Mouse (Mus musculus): ENCODE results near the gene Atxn7.
A peak's percentile ranks its signal among the peaks of the same experiment; 100 is the strongest.
"Not testable (repeated sequence)": the region's sequence is repeated elsewhere in the genome, so short reads cannot be mapped to it uniquely, and the experiment has no call there.

Atxn7 gene

GRCm38 (mm10) chr14:13988397-13988796 lies 27.2 kb downstream of the Atxn7 start:
- no peak for DNase-seq (ENCODE audit: low spot score)

DNA sequence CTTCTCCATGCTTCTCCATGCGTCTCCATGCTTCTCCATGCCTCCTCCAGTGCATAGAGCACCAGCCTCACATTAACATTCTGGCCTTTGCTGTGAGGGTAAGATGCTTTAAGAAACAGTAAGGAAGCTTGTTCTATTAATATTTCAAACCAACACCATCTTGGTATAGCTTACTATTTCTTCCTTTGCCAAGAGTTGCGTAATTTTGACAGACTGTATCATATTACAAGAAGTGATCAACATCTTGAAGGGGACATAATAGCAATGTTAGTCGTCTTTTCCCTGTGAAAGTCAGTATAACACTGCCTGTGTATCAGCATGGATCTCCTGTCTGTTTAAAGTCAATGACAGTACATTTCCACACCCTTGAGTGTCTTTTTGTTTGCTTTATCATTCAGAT lies 29.5 kb downstream of the Atxn7 start:
- DNase-seq (ENCODE audit: low spot score) = no peak

GRCm38 (mm10) chr14:13995206-13996097 lies 34.2 kb downstream of the Atxn7 start:
- DNase-seq (ENCODE audit: low spot score) = peak; percentile 49

GRCm38 (mm10) chr14:14002771-14003170 lies 41.5 kb downstream of the Atxn7 start:
- DNase-seq (ENCODE audit: low spot score) = no peak

DNA sequence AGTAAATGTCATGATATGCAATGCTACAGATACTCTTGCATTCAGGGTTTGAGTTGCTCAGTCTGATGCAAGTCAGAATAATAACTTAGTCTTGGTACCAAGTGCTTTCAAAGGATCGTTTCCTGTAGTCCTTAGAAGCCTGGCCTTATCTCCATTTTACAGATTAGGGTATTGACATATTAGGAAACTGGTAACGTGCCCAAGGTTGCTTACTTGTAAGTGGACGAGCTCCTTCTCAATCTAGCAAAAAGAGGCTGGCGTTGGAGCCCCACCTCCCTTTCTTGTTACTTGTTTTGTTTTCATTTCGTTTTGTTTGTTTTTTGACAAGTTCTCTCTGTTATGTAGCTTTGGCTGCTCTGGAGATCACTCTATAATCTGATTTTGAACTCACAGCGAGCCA lies 48.5 kb downstream of the Atxn7 start:
- no peak for DNase-seq (ENCODE audit: low spot score)

- DNase-seq (ENCODE audit: low spot score) = peak; percentile 86
These were observed 51.4 kb downstream of the Atxn7 start for GRCm38 (mm10) chr14:14012383-14013251.

- DNase-seq (ENCODE audit: low spot score) = peak; percentile 73
These were observed 52.0 kb downstream of the Atxn7 start for GRCm38 (mm10) chr14:14013252-14013711.

DNA sequence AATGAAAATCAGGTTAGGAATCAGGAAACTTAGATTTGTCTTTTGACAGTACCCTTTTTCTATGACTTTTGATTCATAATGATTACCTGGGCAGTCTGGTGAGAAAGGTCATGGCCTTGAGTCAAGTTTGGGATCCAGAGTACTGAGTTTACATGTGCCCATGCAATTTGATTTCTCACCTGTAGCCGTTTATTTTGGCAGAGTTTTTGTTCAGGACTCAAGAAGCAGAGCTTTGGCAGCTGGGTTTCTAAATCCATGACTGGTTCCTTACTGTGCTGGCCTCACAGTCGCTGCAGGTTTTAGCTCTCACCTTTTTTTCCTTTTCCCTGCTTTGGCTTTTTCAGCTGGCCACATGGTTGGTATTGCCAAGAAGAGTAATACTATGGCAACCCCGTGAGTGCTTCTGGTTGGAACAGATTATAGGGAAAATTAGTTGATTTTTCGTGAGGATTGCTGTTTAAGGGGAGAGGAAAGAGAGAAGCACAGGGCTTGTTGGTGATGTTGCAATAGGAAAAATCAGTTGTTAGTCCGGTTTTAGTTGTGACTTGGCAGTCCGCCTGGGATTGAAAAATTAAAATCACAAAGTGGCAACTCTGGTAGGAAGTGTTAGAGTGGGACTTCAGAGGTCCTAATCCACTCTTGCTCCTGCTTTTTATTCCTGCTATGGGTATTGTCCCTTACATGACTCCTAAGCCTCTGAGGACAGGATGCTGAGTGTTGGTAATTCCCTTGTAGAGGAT lies 53.6 kb downstream of the Atxn7 start:
- DNase-seq (ENCODE audit: low spot score) = no peak

- no peak for DNase-seq (ENCODE audit: low spot score)
These were observed 58.1 kb downstream of the Atxn7 start for GRCm38 (mm10) chr14:14019155-14019894.

DNA sequence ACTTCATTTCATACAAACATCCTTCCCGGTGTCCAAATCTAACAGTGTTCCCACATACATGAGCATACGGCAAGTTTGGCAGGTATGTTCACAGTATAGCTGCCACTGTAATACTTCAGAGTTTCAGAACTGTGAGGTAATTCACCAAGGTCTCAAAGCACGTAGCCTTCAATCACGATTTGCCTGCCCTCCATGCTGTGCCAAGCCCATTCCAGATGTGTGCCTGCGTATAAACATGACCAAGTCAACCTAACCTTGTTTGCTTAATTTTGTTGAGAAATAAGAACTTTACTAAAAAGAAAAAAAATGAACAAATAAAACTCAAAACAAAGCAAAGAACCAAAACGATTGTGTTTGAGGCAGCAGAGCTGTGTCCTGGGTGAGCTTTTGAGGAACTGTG lies 60.0 kb downstream of the Atxn7 start:
- DNase-seq (ENCODE audit: low spot score) = no peak

- DNase-seq (ENCODE audit: low spot score) = no peak
These were observed 64.6 kb downstream of the Atxn7 start for GRCm38 (mm10) chr14:14025870-14026269.

DNA sequence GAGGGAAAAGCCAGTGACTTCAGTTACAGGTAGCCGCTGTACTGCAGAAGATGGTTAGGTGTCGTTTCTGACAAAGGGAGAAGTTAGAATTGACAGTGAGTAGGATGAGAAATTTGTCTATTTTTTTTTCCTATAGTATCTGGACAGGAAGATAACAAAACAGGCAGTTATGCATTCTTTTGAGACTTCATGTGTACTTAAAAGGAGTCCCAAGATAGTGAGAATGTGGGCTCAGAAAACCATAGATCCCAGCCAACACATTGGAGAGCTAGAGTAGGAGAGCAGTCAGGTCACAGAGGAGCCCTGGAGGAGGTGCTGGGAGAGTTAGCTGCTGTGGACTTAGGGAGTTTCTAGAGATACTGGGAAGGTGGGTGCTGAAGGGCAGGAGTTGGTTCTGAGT lies 69.4 kb downstream of the Atxn7 start:
- DNase-seq (ENCODE audit: low spot score) = no peak

GRCm38 (mm10) chr14:14032842-14033241 lies 71.6 kb downstream of the Atxn7 start:
- DNase-seq (ENCODE audit: low spot score) = no peak

- no peak for DNase-seq (ENCODE audit: low spot score)
These were observed 75.1 kb downstream of the Atxn7 start for GRCm38 (mm10) chr14:14036352-14036751.

DNA sequence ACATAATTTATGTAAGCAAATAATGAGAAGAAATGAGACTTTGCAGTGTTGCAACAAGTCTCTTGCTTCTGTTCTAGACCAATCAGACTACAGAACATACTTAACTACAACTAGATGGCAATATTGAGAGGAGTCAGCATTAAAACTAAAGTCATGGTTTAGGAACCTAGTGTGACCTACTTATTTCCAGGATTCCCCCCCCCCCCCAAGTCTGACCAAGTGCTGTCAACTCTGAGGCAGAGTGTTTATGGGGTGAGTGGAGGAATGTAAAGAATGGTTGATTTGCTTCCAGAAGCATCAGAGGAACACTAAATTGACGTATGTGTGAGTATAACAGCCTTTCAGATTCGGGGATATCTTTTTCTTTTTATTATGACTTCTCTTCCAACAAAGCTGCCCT lies 77.0 kb downstream of the Atxn7 start:
- DNase-seq (ENCODE audit: low spot score) = no peak

- DNase-seq (ENCODE audit: low spot score) = no peak
These were observed 81.1 kb downstream of the Atxn7 start for GRCm38 (mm10) chr14:14042336-14042735.

DNA sequence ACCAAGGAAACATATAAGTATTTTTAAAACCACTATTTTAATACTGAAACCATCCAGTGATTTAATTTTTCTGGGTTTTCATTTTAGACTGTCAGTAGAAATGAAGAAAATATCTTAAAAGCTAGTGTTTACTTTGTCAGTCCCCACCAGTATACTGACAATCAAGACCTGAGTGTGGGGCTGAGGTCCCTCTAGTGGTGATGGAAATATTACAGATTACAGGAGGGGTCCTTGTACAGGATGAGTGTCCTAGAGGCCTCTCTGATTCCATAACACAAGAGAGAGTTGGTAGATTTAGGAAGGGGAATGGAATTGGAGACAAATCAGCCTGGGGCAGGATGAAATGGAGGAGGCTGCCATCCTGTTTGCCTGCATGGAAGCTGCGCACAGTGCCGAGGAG lies 93.1 kb downstream of the Atxn7 start:
- DNase-seq (ENCODE audit: low spot score) = no peak

DNA sequence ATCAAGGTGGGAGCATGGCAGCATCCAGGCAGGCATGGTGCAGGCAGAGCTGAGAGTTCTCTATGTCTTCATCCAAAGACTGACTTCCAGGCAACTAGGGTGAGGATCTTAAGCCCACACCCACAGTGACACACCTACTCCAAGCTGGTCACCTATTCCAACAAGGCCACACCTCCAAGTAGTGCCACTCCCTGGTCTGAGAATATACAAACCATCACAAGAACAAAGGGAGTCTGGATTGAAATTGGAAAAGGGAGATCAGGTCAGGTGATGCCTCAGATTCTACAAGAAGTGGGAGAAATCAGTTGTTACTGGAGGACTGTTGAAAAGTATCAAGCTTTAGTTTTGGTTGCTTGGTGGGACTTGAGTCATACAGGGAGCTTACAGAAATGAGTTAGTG lies 98.4 kb downstream of the Atxn7 start:
- DNase-seq (ENCODE audit: low spot score) = not testable (repeated sequence)

DNA sequence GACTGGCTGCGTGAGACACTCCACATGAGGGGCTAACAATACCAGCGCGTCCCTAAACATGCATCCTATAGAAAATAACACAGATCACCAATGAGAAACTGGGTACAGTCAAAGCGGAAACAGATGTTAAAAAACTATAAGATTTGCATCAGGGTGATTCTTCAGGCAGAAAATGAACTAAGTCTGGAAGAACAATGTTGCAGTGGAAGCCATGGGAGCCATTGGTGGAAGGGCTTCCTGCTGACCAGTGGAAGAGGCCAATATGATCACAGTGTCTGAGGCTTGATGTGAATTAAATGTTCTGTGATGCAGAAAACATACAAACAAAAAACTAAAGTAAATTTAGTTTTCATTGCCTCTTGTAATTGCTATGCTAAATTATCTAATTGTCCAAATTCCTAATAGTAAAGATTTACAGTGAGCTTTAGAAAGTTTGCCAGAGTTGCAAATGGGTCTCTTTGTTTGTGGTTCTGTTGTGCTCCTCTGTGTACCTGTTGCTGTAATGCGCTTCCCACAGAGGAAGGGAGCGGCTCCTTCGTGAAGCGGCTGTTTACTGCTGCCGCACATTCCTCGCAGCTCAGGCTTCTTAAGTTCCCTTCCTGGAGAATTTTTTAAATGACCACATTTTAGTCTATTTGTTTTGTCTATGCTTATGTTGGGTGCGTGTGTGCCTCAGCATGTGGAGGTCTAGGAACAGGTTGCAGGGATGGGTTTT lies 101.4 kb downstream of the Atxn7 start:
- DNase-seq (ENCODE audit: low spot score) = no peak

- no peak for DNase-seq (ENCODE audit: low spot score)
These were observed 102.1 kb downstream of the Atxn7 start for GRCm38 (mm10) chr14:14063382-14063781.
